Mouse (Mus musculus) liver, postnatal 0 days (tissue): Measurements from ENCODE around the gene Washc1. TPM values are rescaled to one million over a fixed set of nuclear protein-coding genes. Genes with fewer than 3 reads are reported as not detected.

ENCODE experiments used
- ATAC-seq: fragments of 200-750 bp; cut with Nextera tagmentation; 2 replicates; pipeline ENCODE4 v1.8.0; 2017; ENCODE audit warnings: mild to moderate bottlenecking, moderate library complexity
- DNase-seq: peaks from one replicate; pipeline ENCODE4 v3.0.0-alpha.2; 2016
- H3K27ac ChIP-seq: fragments of 300-500 bp; sonication (generic); 2 replicates; pipeline ENCODE4 v1.5.1; 2014; ENCODE audit warnings: antibody characterized with exemption, moderate library complexity, mild to moderate bottlenecking, low read depth
- H3K27me3 ChIP-seq: fragments of 300-500 bp; sonication (generic); 2 replicates; pipeline ENCODE4 v1.6.1; 2014; ENCODE audit warnings: low read length, control low read depth, mixed read lengths; ENCODE audit not compliant: insufficient read depth
- H3K36me3 ChIP-seq: fragments of 300-500 bp; sonication (generic); replicated peaks from 2 replicates; pipeline ENCODE4 v1.6.1; 2014; ENCODE audit warnings: mild to moderate bottlenecking, control low read depth, low read length, moderate library complexity, mixed read lengths; ENCODE audit not compliant: insufficient read depth
- H3K4me1 ChIP-seq: fragments of 300-500 bp; sonication (generic); 2 replicates; pipeline ENCODE4 v1.6.1; 2014; ENCODE audit warnings: antibody characterized with exemption, mild to moderate bottlenecking, control low read depth; ENCODE audit not compliant: insufficient read depth
- H3K4me2 ChIP-seq: fragments of 300-500 bp; sonication (generic); 2 replicates; pipeline ENCODE4 v1.6.1; 2014; ENCODE audit warnings: low read depth, mild to moderate bottlenecking, low read length, moderate library complexity, mixed read lengths
- H3K4me3 ChIP-seq: fragments of 300-500 bp; sonication (generic); 2 replicates; pipeline ENCODE4 v1.5.1; 2014; ENCODE audit warnings: low read depth, low read length
- H3K9ac ChIP-seq: fragments of 300-500 bp; sonication (generic); replicated peaks from 2 replicates; pipeline ENCODE4 v1.6.1; 2014; ENCODE audit warnings: mild to moderate bottlenecking, moderate library complexity
- H3K9me3 ChIP-seq: fragments of 300-500 bp; sonication (generic); 2 replicates; pipeline ENCODE4 v1.6.1; 2016; ENCODE audit warnings: mild to moderate bottlenecking, control low read depth, low read length, mixed read lengths
- CTCF ChIP-seq: sonication (generic); IDR thresholded peaks from 2 replicates; pipeline ENCODE4 v1.5.1; 2016; ENCODE audit warnings: antibody characterized with exemption, low read depth
- EP300 ChIP-seq: IDR thresholded peaks from 2 replicates; pipeline ENCODE4 v1.6.1; 2016; ENCODE audit warnings: antibody characterized with exemption, low read depth, mild to moderate bottlenecking
- WGBS: fragments of 180-500 bp; shearing (Covaris S2); extraction: QIAGEN DNeasy Blood & Tissue Kit; methylation state at CpG from one replicate; pipeline ENCODE4 v1.1.7; 2014; ENCODE audit not compliant: insufficient replicate concordance; 5-methylcytosine and 5-hydroxymethylcytosine counted together
- polyA plus RNA-seq: library from polyadenylated mRNA; unstranded; fragments of >200 nt; fragmentation: Nextera tagmentation; extraction: Ambion mirVana; gene quantifications from 2 replicates; pipeline ENCODE4 v1.2.1, GENCODE M21; 2015

Gene Washc1
- polyA plus RNA-seq, 1 experiment from 2014 or later: 13.2 TPM

DNA sequence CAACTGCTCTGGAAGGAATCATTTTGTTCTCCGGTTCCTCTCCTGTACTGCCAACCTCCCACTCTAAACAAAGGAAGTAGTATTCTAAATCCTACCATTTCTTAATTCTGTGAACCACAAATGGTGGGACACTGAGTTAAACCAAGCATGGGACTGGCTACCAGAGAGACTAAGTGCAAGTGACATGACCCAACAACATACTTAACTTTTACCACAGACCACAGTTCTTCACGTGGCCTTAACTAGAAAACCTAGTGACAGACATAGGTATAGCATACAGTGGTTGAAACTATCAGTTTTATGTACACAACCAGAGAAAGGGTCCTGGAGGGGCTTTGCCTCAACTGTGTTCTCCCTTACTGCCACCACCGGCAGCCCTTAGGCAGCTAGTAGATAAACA is 18.7 kb upstream of the Washc1 start:
- no peaks in the 10 kb centered on the region for H3K4me1 ChIP-seq
- H3K9me3 ChIP-seq: no peaks in the 10 kb centered on the region
- H3K36me3 ChIP-seq: peaks cover 17% of the 10 kb centered on the region
- 71% methylated on average over 3 of the region's 3 CpGs for WGBS
- DNase-seq: no peak
- no peak overlapping the region for H3K4me2 ChIP-seq
- no peaks in the 10 kb centered on the region for H3K27me3 ChIP-seq
- ATAC-seq: no peak
- no peak overlapping the region for H3K4me3 ChIP-seq
- no peak overlapping the region for H3K27ac ChIP-seq
- TF ChIP-seq EP300 (no peak), CTCF (no peak)
- no peak overlapping the region for H3K9ac ChIP-seq

DNA sequence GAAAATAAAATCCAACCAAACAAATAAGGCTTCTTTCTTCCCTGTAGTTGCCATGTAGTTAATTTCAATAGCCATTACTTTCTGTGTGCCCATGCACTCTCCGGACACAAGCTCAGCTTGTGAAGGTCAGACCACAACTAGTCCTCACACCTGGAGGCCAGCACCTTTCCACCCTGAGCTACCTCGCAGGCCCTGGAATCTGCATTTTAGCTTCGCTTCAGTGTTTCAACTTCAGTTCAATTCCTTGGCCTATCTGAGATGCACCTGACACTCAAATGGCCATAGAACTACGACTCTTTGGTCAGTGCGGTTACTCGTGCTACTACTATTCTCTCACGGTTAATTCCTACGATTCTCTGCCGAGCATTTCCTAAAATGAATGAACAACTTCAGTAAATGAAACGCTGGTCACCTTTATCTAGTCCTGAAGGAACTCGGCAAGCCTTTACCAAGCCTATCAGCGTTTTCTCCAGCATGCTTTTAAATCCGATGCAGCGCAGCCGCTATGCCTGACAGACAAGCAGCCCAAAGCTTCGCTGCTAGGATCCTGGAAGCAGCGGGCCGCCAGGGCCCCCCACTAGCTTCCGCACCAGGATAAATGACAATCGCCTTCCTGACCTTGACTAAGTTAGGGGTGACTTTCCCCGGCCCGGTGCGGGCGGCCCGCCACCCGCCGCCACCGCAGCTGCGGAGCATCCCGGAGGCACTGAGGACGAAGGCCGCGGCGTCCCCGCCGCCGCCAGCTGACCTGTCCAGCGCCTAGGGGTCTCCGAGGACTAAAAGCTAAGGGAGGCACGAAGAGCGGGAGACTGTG is 10.6 kb upstream of the Washc1 start:
- H3K9ac ChIP-seq: peak overlapping the region; percentile 99
- no peaks in the 10 kb centered on the region for H3K27me3 ChIP-seq
- peak; percentile 25 for DNase-seq
- no peaks in the 10 kb centered on the region for H3K9me3 ChIP-seq
- H3K4me2 ChIP-seq: peak overlapping the region; percentile 86
- TF ChIP-seq EP300 (no peak), CTCF (no peak)
- ATAC-seq: peak; percentile 45
- peaks cover 15% of the 10 kb centered on the region for H3K4me1 ChIP-seq
- under 1% methylated on average over 41 of the region's 41 CpGs for WGBS
- peak overlapping the region; percentile 99 for H3K4me3 ChIP-seq
- H3K36me3 ChIP-seq: no peaks in the 10 kb centered on the region
- peak overlapping the region; percentile 96 for H3K27ac ChIP-seq

DNA sequence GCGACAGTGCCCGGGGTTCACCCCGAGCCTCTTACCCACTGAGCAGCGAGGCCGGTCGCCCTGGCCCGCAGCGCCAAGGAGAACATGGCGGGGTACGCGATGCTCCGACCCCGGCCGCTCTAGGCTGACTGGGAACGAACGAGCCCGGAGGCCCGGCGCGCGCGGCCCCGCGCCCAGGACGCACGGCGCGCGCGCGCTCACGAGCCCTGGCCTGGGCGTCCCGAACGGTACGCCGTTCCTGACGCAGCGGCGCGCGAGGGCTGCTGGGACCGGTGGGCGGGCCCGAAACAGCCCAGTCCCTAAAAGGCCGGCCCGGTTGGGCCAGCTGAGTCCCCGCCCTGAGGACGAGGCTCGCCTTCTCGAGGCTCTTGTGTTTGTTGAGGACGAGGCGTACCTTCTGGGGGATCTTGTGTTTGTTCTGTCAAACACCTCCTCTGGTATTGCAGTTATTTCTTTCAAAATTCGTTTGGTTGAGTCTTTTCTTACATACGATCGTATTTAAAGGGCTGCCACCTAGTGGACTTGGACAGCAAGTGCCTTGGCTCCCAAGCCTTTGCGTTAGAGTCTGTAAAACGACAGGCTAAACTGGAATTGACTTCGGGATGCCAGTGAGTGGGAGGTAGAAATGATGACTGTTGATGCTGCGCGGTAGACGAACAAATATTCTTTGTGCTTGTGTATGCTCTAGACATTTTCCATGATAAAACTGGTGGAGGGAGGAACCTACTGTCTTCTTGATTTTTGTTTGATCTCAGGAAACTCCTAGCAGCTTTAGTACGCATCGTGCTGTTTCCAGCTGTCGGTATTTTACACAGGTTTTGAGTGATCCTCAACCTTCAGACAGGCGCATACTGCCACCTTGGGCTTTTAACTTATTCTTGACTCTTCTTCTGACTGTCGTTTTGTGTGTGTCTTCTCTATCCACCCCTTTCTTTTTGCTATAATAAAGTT is 9.7 kb upstream of the Washc1 start, which contains the start of gene Ndufv2:
Ndufv2 (minus strand) TSS at position 180 of the 951 bp plus-strand sequence.
- peak within 1 kb of the TSS; percentile 99 for H3K9ac ChIP-seq
- H3K4me3 ChIP-seq: peak within 1 kb of the TSS; percentile 99
- H3K36me3 ChIP-seq: no peaks in the 10 kb centered on the region
- peaks cover 15% of the 10 kb centered on the region for H3K4me1 ChIP-seq
- 3% methylated on average over 67 of the region's 67 CpGs for WGBS
- H3K4me2 ChIP-seq: peak within 1 kb of the TSS; percentile 86
- H3K27ac ChIP-seq: peak within 1 kb of the TSS; percentile 96
- no peaks in the 10 kb centered on the region for H3K27me3 ChIP-seq
- H3K9me3 ChIP-seq: no peaks in the 10 kb centered on the region
- no peak; the same call in 1 of the 2 replicates for TF ChIP-seq EP300
- TF ChIP-seq CTCF: peak; percentile 84
- ATAC-seq: peak; percentile 99
- peak; percentile 97 for DNase-seq

DNA sequence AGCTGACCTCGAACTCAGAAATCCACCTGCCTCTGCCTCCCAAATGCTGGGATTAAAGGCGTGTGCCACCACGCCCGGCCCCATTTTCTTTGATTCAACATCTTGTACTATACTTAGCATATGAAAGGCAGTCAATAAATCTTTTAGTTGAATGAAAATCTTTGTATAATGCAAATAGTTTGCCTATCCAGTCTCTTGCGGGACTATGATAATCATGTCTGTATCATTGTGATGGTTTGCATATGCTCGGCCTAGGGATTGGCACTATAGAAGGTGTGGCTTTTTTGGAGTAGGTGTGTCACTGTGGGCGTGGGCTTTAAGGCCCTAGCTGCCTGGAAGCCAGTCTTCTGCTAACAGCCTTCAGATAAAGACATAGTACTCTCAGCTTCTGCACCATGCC is 7.3 kb upstream of the Washc1 start:
- Histone ChIP-seq H3K27ac (no peak overlapping the region), H3K36me3 (no peaks in the 10 kb centered on the region), H3K27me3 (no peaks in the 10 kb centered on the region), H3K9me3 (no peaks in the 10 kb centered on the region), H3K4me2 (no peak overlapping the region), H3K9ac (no peak overlapping the region), H3K4me3 (no peak overlapping the region), H3K4me1 (peaks cover 14% of the 10 kb centered on the region)
- 76% methylated on average over 7 of the region's 7 CpGs for WGBS
- no peak for TF ChIP-seq CTCF
- no peak for TF ChIP-seq EP300
- DNase-seq: no peak
- ATAC-seq: no peak

DNA sequence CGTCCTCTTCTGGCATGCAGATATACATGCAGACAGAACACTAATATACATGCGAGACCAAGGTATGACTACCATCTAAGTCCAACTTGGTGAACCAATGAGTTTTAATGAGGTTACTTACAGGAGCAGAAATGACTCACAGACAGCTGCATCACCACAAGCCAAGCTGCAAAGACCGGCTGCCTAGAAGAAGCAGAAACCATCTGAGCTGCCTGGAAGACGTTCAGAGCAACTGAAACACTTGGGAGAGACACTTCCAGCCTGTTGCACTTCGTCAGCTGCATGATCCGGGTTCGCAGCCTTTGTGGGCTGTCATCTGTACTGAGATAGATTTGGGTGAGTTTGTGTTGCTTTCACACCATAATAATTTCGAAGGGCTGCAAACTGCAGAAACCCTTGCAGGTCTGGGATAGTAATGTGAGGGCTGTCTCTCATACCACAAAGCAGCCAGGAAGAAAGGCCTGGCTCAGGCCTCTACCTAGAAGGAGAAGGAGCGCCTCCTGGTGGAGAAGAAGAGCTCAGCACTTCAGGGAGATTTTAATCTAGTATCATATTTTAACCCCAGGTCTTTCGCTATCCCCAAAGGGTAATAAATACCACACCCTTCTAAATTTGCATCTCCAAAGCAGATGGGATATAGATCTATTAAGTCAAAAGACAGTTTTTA is 4.6 kb upstream of the Washc1 start:
- Histone ChIP-seq H3K4me2 (0 out of 2 replicates have a peak overlapping the region, but pooled peaks have one; percentile 10), H3K36me3 (no peaks in the 10 kb centered on the region), H3K4me1 (peaks cover 13% of the 10 kb centered on the region), H3K9me3 (no peaks in the 10 kb centered on the region), H3K27ac (no peak overlapping the region), H3K27me3 (no peaks in the 10 kb centered on the region), H3K4me3 (no peak overlapping the region), H3K9ac (no peak overlapping the region)
- ATAC-seq (no peak), DNase-seq (peak; percentile 60)
- WGBS: 48% methylated on average over 10 of the region's 10 CpGs
- TF ChIP-seq CTCF (peak; percentile 91), EP300 (no peak)
